Mouse (Mus musculus): ENCODE measurements around the gene Nek1.

Nek1 gene

GRCm38 (mm10) chr8:61161461-61162185, 168.6 kb downstream of the Nek1 start:
- DNase-seq = peak; percentile 22

GRCm38 (mm10) chr8:61162186-61162566, 169.2 kb downstream of the Nek1 start:
- no peak for DNase-seq

GRCm38 (mm10) chr8:61171546-61171945, 178.6 kb downstream of the Nek1 start:
- no peak for DNase-seq

DNA sequence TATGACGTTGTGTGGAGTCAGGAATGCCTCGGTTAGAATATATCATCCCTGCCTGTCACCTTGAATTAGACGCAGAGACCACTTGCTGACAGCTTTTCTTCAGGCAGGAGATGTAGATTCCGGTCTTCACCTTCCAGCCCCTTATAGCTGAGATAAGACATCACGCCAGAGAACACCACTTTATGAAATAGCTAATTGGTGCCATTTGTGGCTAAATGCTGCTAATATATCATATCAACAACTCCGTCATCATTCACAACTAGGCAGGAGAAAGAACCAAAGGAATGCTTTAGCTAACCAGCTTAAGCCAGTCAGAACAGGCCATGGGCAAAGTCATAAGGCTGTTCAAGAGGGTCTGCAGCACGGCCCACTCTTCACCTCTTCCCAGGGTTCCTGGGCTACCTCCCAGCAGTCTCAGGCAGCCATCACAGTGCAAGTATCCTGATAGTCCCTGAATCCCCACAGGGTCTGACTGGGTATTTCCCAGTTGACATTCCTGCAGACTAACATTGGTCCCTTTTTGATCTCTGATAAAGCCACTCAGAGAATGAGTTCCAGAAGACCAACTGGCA, 181.0 kb downstream of the Nek1 start:
- no peak for DNase-seq

DNA sequence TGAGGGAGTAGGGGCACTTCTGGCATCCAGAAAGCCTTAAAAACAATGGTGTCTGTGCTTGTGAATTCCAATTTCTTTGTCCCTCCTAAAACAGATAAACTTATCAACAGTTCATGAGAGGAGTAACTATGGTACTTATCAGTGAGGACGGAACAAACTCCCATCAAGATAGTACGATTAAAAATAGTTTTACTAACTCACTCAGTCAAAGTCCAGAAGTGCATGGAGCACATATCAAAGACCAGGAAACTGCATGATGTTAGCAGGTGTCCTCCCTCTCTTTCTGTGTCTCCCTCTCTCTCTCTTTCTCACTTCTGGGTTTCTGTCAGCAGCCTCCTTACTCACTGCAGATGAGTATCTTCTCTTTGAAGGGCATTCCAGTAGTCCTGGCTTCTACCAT, 182.9 kb downstream of the Nek1 start:
- no peak for DNase-seq

GRCm38 (mm10) chr8:61177680-61178593, 184.9 kb downstream of the Nek1 start:
- no peak for DNase-seq

GRCm38 (mm10) chr8:61178594-61179140, 185.7 kb downstream of the Nek1 start:
- DNase-seq = no peak

All from lung, postnatal 14 days (tissue).